Mouse (Mus musculus) lung, embryonic 16.5 days (tissue): Measurements from ENCODE around the gene Arhgef7. TPM values are rescaled to one million over a fixed set of nuclear protein-coding genes. Genes with fewer than 3 reads are reported as not detected.
A peak's percentile ranks its signal among the peaks of the same experiment; 100 is the strongest.

Experiments
- ATAC-seq: fragments of 200-750 bp; cut with Nextera tagmentation; 2 replicates; pipeline ENCODE4 v1.8.0; 2017; ENCODE audit warnings: low read depth, mild to moderate bottlenecking, moderate library complexity
- H3K27ac ChIP-seq: fragments of 300-500 bp; sonication (generic); 2 replicates; pipeline ENCODE4 v1.5.1; 2014; ENCODE audit warnings: mild to moderate bottlenecking, control low read depth, low read length
- H3K27me3 ChIP-seq: fragments of 300-500 bp; sonication (generic); 2 replicates; pipeline ENCODE4 v1.6.1; 2014; ENCODE audit warnings: low read depth, low read length, mixed read lengths; ENCODE audit not compliant: control insufficient read depth, insufficient read depth
- H3K36me3 ChIP-seq: fragments of 300-500 bp; sonication (generic); 2 replicates; pipeline ENCODE4 v1.6.1; 2014; ENCODE audit warnings: low read length; ENCODE audit not compliant: control insufficient read depth, insufficient read depth
- H3K4me1 ChIP-seq: fragments of 300-500 bp; sonication (generic); replicated peaks from 2 replicates; pipeline ENCODE4 v1.6.1; 2014; ENCODE audit warnings: low read length, mixed read lengths; ENCODE audit not compliant: control insufficient read depth, insufficient read depth
- H3K4me2 ChIP-seq: fragments of 300-500 bp; sonication (generic); 2 replicates; pipeline ENCODE4 v1.6.1; 2014; ENCODE audit warnings: low read depth, low read length, control low read depth
- H3K4me3 ChIP-seq: fragments of 300-500 bp; sonication (generic); 2 replicates; pipeline ENCODE4 v1.5.1; 2014; ENCODE audit warnings: mild to moderate bottlenecking, low read length, control low read depth
- H3K9ac ChIP-seq: fragments of 300-500 bp; sonication (generic); 2 replicates; pipeline ENCODE4 v1.6.1; 2014; ENCODE audit warnings: low read length, control low read depth
- H3K9me3 ChIP-seq: fragments of 300-500 bp; sonication (generic); 2 replicates; pipeline ENCODE4 v1.6.1; 2016; ENCODE audit warnings: low read length; ENCODE audit not compliant: control insufficient read depth
- WGBS: fragments of 180-500 bp; shearing (Covaris S2); extraction: QIAGEN DNeasy Blood & Tissue Kit; methylation state at CpG from one replicate; pipeline ENCODE4 v1.1.7; 2014; 5-methylcytosine and 5-hydroxymethylcytosine counted together
- polyA plus RNA-seq: library from polyadenylated mRNA; unstranded; fragments of >200 nt; fragmentation: Nextera tagmentation; extraction: Ambion mirVana; gene quantifications from 2 replicates; pipeline ENCODE4 v1.2.1, GENCODE M21; 2015

Arhgef7 gene
- polyA plus RNA-seq, 1 experiment from 2014 or later: 40.1 TPM

DNA sequence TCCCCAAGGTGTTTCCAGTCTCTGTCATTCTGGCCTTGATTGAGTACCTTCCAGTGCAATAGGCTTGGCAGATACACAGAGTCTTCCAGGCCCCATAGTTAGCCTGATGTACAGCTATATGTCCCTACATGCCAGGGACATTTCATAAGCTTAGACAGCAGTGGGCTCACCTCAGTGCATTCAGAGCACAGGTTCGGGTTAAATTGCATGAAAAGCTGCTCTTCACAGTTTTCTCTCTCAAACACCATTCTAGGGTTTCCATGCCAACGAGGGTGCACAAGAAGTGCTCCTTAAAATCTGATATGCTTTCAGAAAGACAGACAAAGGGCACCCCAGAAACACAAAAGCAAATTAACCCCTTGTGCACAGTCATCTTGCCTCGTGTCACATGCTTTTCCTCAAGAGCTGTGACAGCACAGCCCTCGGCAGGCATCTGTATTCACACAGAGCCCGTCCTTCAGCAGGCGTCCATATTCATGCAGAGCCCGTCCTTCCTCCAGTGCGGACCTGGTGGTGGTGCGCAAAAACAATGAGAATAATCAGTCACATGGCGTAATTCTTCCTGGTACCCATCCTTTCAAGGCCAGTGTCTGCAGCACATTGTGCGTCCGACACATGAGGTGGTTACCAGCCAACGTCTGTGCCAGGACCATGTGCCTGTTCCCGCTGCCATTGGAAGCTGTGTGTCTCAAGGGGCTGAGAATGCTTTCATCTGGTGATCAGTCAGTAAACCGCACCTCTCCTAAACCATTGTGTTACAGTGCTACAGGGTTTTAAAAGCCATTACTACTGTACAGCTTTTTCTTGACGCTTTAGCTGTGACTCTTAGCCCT is 102.9 kb downstream of the Arhgef7 start:
- Histone ChIP-seq H3K27me3 (no peaks in the 10 kb centered on the region), H3K36me3 (peaks cover 15% of the 10 kb centered on the region), H3K4me3 (no peak overlapping the region), H3K9me3 (no peaks in the 10 kb centered on the region), H3K4me2 (no peak overlapping the region), H3K9ac (no peak overlapping the region), H3K4me1 (0 out of 2 replicates have a peak, but pooled peaks cover 4% of the 10 kb centered on the region), H3K27ac (no peak overlapping the region)
- no peak for ATAC-seq
- 73% methylated on average over 16 of the region's 16 CpGs for WGBS

DNA sequence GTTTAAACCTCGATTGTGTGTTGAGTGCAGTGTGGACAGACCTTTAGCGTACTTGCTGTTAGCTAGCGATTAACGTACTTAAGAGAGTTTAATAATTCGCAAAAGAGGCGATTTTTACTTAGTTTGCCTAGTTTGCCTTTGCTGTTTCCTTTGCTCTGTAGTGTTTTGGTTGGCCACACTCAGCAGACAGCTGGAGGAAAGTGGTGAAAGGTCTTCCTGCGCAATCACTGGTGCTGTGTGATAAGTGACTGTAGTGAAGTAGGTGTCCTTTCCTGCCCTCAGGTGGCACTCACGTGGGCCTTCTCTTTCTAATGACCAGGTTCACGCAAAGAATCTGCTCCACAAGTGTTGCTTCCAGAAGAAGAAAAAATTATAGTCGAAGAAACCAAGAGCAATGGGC is 103.7 kb downstream of the Arhgef7 start:
- peaks cover 15% of the 10 kb centered on the region for H3K36me3 ChIP-seq

DNA sequence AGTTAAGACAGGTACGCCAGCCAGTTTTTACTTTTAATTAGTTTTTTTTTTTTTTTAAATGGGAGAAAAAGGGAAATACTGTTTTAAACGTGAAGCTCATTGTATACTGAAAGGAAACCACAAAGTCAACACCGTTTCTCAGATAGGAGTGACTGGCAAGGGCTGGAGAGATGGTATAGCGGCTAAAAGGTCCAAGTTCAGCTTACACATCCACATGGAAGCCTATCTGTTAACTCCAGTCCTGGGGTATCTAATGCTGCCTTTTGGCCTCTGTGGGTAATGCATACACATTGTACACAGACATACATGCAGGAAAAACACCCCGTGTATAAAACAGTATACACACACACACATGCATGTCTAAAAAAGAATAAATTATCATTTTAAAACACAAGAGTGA is 104.4 kb downstream of the Arhgef7 start:
- 67% methylated on average over 5 of the region's 5 CpGs for WGBS
- H3K27ac ChIP-seq: no peak overlapping the region
- no peak overlapping the region for H3K9ac ChIP-seq
- no peaks in the 10 kb centered on the region for H3K27me3 ChIP-seq
- H3K4me3 ChIP-seq: no peak overlapping the region
- H3K9me3 ChIP-seq: no peaks in the 10 kb centered on the region
- H3K4me2 ChIP-seq: no peak overlapping the region
- H3K4me1 ChIP-seq: 0 out of 2 replicates have a peak, but pooled peaks cover 4% of the 10 kb centered on the region
- ATAC-seq: no peak
- H3K36me3 ChIP-seq: peaks cover 15% of the 10 kb centered on the region

More for the DNA sequence above, 103.7 kb downstream of the Arhgef7 start:
- H3K27me3 ChIP-seq: no peaks in the 10 kb centered on the region
- peak; percentile 57; the same call in 1 of the 2 replicates for ATAC-seq
- H3K4me2 ChIP-seq: no peak overlapping the region
- 0 out of 2 replicates have a peak, but pooled peaks cover 4% of the 10 kb centered on the region for H3K4me1 ChIP-seq
- no peaks in the 10 kb centered on the region for H3K9me3 ChIP-seq
- H3K4me3 ChIP-seq: no peak overlapping the region
- 66% methylated on average over 10 of the region's 10 CpGs for WGBS
- H3K27ac ChIP-seq: no peak overlapping the region
- H3K9ac ChIP-seq: no peak overlapping the region

DNA sequence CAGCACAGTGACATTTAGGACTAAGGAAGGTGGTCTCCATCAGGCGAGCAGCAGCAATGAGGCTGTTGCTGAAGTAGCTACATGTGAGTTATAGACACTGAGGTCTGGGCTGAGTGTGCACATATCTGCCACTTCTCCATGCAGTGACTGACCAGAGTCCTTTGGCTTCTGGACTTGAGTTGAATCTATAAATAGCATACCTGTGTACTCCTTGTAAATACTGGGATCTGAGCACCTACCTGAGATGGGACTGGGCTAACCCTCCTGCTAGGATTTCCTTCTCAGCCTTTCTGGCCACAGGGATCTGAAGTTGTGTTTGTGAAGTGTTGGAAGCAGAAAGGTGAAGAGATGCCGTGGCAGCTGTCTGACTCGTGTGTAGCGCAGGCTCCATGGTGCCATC is 105.6 kb downstream of the Arhgef7 start:
- Histone ChIP-seq H3K27ac (no peak overlapping the region), H3K27me3 (no peaks in the 10 kb centered on the region), H3K4me2 (no peak overlapping the region), H3K36me3 (peaks cover 15% of the 10 kb centered on the region), H3K9me3 (no peaks in the 10 kb centered on the region), H3K4me3 (no peak overlapping the region), H3K9ac (no peak overlapping the region), H3K4me1 (0 out of 2 replicates have a peak, but pooled peaks cover 4% of the 10 kb centered on the region)
- WGBS: 83% methylated on average over 4 of the region's 4 CpGs
- ATAC-seq: no peak

DNA sequence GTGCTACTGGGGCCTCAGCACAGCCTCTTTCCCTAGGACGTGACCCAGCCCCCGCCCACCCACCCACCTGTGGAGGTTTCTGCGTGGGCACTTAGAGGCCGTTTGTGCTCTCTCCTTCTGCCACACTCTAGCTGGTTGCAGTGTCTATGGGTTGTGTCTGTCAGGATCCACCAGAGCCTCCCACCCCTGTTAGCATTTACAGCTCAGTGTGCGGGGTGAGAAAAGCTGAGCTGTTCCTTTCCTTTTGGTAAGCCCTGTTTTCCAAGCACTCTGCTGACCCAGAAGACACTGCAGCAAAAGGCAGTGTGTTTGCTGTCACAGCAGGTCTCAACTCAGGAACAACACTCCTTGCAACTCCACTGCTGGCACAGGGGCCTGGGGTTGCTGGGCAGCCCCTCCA is 106.7 kb downstream of the Arhgef7 start:
- Histone ChIP-seq H3K4me1 (0 out of 2 replicates have a peak, but pooled peaks cover 4% of the 10 kb centered on the region), H3K9me3 (no peaks in the 10 kb centered on the region), H3K36me3 (peaks cover 15% of the 10 kb centered on the region), H3K4me2 (no peak overlapping the region), H3K27me3 (no peaks in the 10 kb centered on the region), H3K9ac (no peak overlapping the region), H3K27ac (no peak overlapping the region), H3K4me3 (no peak overlapping the region)
- ATAC-seq: no peak
- WGBS: 77% methylated on average over 5 of the region's 5 CpGs

DNA sequence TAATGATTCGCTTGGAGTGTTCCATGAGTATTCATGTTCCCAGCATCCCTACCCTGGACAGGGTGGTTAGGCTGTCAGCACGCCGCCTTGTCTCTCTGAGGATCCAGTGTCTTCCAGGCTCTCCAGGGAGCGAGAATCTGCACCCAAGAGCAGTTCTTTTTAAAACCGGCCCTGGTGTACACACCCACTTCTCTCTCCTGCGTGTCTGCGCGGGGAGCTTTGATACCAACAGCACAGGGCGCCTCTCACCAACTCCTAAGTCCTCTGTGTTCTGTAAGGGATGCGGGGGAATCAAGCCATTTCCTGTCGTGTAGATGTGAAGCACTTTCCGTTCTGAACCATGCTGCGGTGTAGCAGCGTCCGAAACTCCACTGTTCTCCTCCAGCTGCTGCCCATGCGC is 107.2 kb downstream of the Arhgef7 start:
- H3K27me3 ChIP-seq: no peaks in the 10 kb centered on the region
- no peak overlapping the region for H3K27ac ChIP-seq
- H3K4me1 ChIP-seq: 0 out of 2 replicates have a peak, but pooled peaks cover 4% of the 10 kb centered on the region
- no peak overlapping the region for H3K4me3 ChIP-seq
- no peak for ATAC-seq
- H3K4me2 ChIP-seq: no peak overlapping the region
- H3K36me3 ChIP-seq: peaks cover 15% of the 10 kb centered on the region
- no peak overlapping the region for H3K9ac ChIP-seq
- no peaks in the 10 kb centered on the region for H3K9me3 ChIP-seq
- 87% methylated on average over 16 of the region's 16 CpGs for WGBS

DNA sequence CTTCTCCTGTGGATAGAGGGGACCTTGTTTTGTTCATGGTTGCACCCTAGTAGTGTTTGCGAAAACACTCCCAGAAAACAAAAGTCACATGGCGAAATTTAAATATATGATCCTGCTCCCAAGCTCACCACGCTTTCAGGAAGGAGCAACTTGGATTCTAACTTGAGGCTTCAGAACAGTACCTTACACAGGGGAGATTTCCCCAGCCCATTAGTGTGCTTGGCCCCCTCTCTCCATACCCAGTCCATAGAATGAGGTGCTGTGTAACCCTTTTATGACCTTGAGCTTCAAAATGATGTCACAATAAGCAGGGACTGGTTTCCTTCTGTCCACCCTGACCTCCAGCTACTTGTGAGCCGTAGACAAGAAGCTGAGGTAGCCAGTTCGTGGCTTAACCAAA is 112.7 kb downstream of the Arhgef7 start, which contains the start of gene Tex29:
Gene Tex29 (plus strand): TSS at position 301 of the 400 bp plus-strand sequence.
- Histone ChIP-seq H3K9ac (no peak within 1 kb of the TSS), H3K9me3 (no peaks in the 10 kb centered on the region), H3K27ac (peak within 1 kb of the TSS; percentile 23), H3K4me2 (0 out of 2 replicates have a peak within 1 kb of the TSS, but pooled peaks have one; percentile 13), H3K4me3 (no peak within 1 kb of the TSS), H3K36me3 (no peaks in the 10 kb centered on the region), H3K27me3 (no peaks in the 10 kb centered on the region), H3K4me1 (peaks cover 11% of the 10 kb centered on the region)
- 85% methylated on average over 5 of the region's 5 CpGs for WGBS
- no peak for ATAC-seq

DNA sequence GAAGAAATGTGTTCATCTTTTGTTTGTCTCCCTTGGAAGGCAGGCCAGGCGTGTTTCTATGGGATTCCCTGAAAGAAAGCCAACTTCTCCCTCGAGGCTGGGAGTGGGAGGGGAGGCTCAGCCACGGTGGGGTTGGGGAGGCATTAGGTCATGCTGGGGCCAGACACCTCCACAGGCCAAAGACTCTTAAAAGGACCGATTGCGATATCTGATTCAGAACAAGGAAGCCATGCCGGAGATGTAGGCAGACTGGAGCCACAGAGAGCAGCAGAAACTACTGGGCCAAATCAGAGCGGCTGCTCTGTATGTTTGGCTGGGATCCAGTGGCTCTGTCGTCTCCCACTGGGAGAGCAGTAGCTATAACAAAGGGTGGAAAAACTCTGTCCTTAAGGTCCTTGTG is 114.0 kb downstream of the Arhgef7 start:
- Histone ChIP-seq H3K27me3 (no peaks in the 10 kb centered on the region), H3K9ac (no peak overlapping the region), H3K4me3 (no peak overlapping the region), H3K4me1 (peaks cover 11% of the 10 kb centered on the region), H3K9me3 (no peaks in the 10 kb centered on the region), H3K27ac (peak overlapping the region; percentile 23), H3K4me2 (peak overlapping the region; percentile 13; the same call in 1 of the 2 replicates), H3K36me3 (no peaks in the 10 kb centered on the region)
- ATAC-seq: peak; percentile 55
- WGBS: 21% methylated on average over 8 of the region's 8 CpGs

DNA sequence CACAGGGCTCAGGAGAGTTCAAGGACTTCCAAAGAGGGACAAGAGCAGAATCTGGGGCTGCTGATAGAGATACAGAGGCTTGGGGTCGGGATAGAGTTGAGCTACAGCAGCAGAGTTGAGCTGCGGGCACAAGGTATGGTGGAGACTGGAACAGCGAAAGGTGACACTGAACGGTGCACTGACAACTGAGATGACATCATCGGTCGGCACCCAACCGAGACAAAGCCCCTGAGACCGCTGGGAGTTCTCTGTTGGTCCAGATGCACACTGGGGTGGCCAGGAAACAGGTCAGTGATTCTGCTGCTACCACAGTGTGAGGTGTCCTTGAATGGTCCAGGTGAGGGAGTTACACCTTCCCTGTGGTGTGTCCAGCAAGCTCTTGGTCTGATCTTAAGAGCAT is 115.2 kb downstream of the Arhgef7 start:
- Histone ChIP-seq H3K4me2 (no peak overlapping the region), H3K9me3 (no peaks in the 10 kb centered on the region), H3K4me3 (no peak overlapping the region), H3K9ac (no peak overlapping the region), H3K27ac (no peak overlapping the region), H3K27me3 (no peaks in the 10 kb centered on the region), H3K36me3 (no peaks in the 10 kb centered on the region), H3K4me1 (peaks cover 11% of the 10 kb centered on the region)
- ATAC-seq: no peak
- 74% methylated on average over 8 of the region's 8 CpGs for WGBS
